Comparison of ENCODE assay signal across 8 mouse cellular contexts in genomic region chrX:105391680-105392462, GRCm38 (mm10).
DNase-seq lines count a peak whose midpoint lies in the region; ATAC-seq lines count a peak whose summit lies in the region.
"Had no signal": no experiment of that assay in that cellular context is flagged by ENCODE, and none has a peak within 500 bp of the region (broad histone marks: within the 10 kb centered on the region; RNA-seq: fewer than 3 reads in every experiment).

No protein-coding gene starts in this region.

- H3K9me3 ChIP-seq in forebrain, embryonic 12.5 days: no peaks in the 10 kb centered on the region
- no peaks in the 10 kb centered on the region for H3K9me3 ChIP-seq in heart, embryonic 10.5 days
- H3K9me3 ChIP-seq: liver, embryonic 15.5 days had no signal

- peak overlapping the region; percentile 54 for H3K4me2 ChIP-seq in forebrain, embryonic 12.5 days
- H3K4me2 ChIP-seq: liver, embryonic 15.5 days had no signal

- peak; percentile 89 to 91 for DNase-seq in cerebellum, postnatal 10 days
- DNase-seq in layer of hippocampus, adult 9-11 months: peak; percentile 92
- peak; percentile 64 for DNase-seq in neural tube, embryonic 10.5 days (ENCODE audit: extremely low spot score, low spot score)
- no peak for DNase-seq in lung, adult 18-20 months
- no peak for DNase-seq in heart, embryonic 10.5 days (ENCODE audit: low spot score)

- 28% methylated on average over 8 of the region's 8 CpGs for WGBS in forebrain, embryonic 12.5 days
- WGBS in heart, embryonic 10.5 days: 31% methylated on average over 8 of the region's 8 CpGs

- peaks cover 26% of the 10 kb centered on the region for H3K27me3 ChIP-seq in forebrain, embryonic 12.5 days
- peaks cover 24% of the 10 kb centered on the region; the same call in 1 of the 2 replicates for H3K27me3 ChIP-seq in heart, embryonic 10.5 days (ENCODE audit: insufficient read depth, poor library complexity, severe bottlenecking)

- H3K9ac ChIP-seq in forebrain, embryonic 12.5 days: peak overlapping the region; percentile 47; the same call in 1 of the 2 replicates
- H3K9ac ChIP-seq: liver, embryonic 15.5 days had no signal

- peaks cover 5% of the 10 kb centered on the region; the same call in 1 of the 2 replicates for H3K36me3 ChIP-seq in forebrain, embryonic 12.5 days (replicated peaks)
- no peaks in the 10 kb centered on the region for H3K36me3 ChIP-seq in heart, embryonic 10.5 days
- H3K36me3 ChIP-seq: liver, embryonic 15.5 days had no signal

- H3K4me3 ChIP-seq in forebrain, embryonic 12.5 days (replicated peaks): peak overlapping the region; percentile 37
- H3K4me3 ChIP-seq in heart, embryonic 10.5 days: no peak overlapping the region
- H3K4me3 ChIP-seq: liver, embryonic 15.5 days had no signal

- H3K27ac ChIP-seq in forebrain, embryonic 12.5 days: peak overlapping the region; percentile 87
- no peak overlapping the region for H3K27ac ChIP-seq in heart, embryonic 10.5 days
- H3K27ac ChIP-seq: liver, embryonic 15.5 days had no signal

- peaks cover 3% of the 10 kb centered on the region; the same call in 1 of the 2 replicates for H3K4me1 ChIP-seq in forebrain, embryonic 12.5 days
- no peaks in the 10 kb centered on the region for H3K4me1 ChIP-seq in heart, embryonic 10.5 days
- H3K4me1 ChIP-seq: liver, embryonic 15.5 days had no signal

- ATAC-seq in forebrain, embryonic 12.5 days (ENCODE audit: low FRiP score): peak; percentile 97
- ATAC-seq in megakaryocyte-erythroid progenitor cell, adult 5-6 weeks (replicated peaks; ENCODE audit: low FRiP score, low TSS enrichment, poor library complexity, severe bottlenecking): no peak

Comparison
In these comparisons a context has a peak if more than half of its experiments do, and no peak if none do; other contexts are left out.
1. DNase-seq: peak in cerebellum, postnatal 10 days (2 of 2), layer of hippocampus, adult 9-11 months (single experiment) and neural tube, embryonic 10.5 days (single experiment); none in lung, adult 18-20 months (0 of 2) and heart, embryonic 10.5 days (single experiment).